Mouse (Mus musculus) activated CD4-positive, CD25-positive, alpha-beta regulatory T cell (primary cell): Measurements from ENCODE around the gene Mdga1. TPM values are rescaled to one million over a fixed set of nuclear protein-coding genes. Genes with fewer than 3 reads are reported as not detected.

Experiments
- polyA plus RNA-seq, 2 experiments: library from polyadenylated mRNA; unstranded; fragments of 100-300 nt; shearing (Covaris generic); gene quantifications; one replicate each; pipeline ENCODE4 v1.2.1; 2017

Gene Mdga1
- polyA plus RNA-seq, result under 1 TPM; 0.19 to 0.61 TPM

DNA sequence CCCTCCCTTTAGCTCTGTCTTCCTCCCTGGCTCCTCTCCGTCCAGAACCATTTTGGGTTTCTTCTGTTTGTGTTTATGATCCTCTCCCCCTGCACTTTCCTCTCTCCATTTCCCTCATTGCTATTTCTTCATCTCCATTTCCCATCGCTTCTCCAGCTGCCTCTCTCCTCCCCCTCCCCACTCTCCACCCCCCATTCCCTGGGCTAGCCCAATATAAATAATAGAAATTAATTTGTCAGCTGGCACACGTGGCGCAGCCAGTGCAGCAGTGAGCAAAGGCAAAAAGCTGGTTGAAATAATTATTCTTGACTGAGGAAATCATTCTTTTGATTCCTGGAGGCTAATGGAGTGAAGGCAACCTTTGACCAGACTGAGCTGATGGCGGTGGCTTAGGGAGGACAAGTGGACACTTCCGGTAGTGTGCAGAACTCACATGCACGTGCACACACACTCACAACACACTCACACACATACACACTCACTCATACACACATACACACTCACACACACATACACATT lies at the start of gene Mdga1:
TSS of gene Mdga1 (minus strand) at position 51 of the 519 bp plus-strand sequence.

DNA sequence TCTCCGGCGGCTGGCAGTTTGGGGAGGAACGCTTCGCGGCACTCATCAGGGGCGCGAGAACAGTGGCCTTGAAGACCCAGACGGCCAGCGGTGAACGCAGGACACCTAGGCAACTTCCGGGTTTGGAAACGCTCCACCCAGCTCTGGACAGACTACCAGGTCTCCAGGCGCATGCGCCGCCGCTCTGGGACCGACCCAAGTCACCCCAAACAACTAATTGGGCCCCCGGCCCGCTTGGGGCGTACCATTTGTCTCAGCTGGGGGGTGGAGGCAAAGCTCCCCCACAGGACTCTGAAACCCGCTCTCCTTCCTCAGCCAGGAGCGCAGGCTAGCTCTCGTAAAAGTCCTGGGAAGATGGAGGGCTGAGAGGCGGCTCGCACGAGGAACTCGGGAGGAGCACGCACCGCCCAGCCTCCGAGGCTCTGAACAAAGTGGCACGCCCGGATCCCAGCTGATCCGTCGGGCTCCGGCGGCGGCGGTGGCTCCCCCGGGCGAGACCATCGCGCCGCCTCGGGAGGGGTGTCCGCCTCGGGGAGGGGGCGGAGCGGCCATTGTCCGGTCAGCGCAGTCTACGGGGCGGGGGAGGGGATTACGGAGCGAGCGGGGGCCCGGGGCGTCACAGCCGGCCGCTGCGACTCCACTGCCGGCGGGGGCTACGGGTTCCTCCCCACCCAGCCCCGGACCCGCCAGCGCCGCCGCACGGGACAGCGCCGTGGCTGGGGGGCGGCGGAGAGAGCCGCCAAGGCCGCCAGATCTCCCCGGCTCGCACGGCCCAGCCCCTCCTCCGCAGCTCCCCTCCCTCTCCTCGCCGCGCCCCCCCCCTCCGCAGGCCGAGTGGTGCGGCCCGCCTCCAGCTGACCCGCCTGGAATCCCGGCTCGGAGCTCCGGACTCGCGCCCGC lies 34.6 kb upstream of the Mdga1 start, which contains the start of gene Zfand3:
TSS of gene Zfand3 (plus strand) at position 531 of the 900 bp plus-strand sequence.

Other genes starting within 250 kb of the Mdga1 start
- gene Zfand3, start 34.6 kb upstream of the Mdga1 start, polyA plus RNA-seq, result 10 to 100 TPM; 23.5 to 34.8 TPM